Mouse (Mus musculus): ENCODE data around the gene Secisbp2.

DNA sequence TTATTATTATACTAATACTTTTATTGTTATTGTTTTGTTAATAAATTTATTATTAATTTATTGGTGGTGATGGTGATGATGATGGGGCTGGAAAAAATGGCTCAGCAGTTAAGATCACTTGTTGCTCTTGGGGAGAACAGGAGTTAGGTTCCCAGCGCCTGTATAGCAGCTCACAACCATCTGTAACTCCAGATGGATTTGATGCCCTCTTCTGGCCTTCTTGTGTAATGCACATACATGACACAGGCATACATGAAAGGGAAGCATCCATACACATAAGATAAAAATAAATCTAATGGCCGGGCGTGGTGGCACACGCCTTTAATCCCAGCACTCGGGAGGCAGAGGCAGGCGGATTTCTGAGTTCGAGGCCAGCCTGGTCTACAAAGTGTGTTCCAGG, 42.3 kb upstream of the Secisbp2 start:
- peak; percentile 29 for TF ChIP-seq CTCF (conservative IDR thresholded peaks at IDR 0.05; ENCODE audit: low read length)
- TF ChIP-seq NANOG (IDR thresholded peaks at IDR 0.05; ENCODE audit: borderline replicate concordance, low read length): no peak
- TF ChIP-seq POU5F1 (IDR thresholded peaks at IDR 0.05; ENCODE audit: borderline replicate concordance, low read length): no peak
